Mouse (Mus musculus) granulocyte monocyte progenitor cell, adult 5-6 weeks (primary cell): ENCODE measurements around the gene E130116L18Rik. TPM values are rescaled to one million over a fixed set of nuclear protein-coding genes. Genes with fewer than 3 reads are reported as not detected.
"Not testable (repeated sequence)": the region's sequence is repeated elsewhere in the genome, so short reads cannot be mapped to it uniquely, and the experiment has no call there.

Experiments used
- ATAC-seq: replicated peaks from 2 replicates; pipeline ENCODE4 v1.8.0; 2016; ENCODE audit warnings: mild to moderate bottlenecking, moderate TSS enrichment, inconsistent platforms; ENCODE audit not compliant: poor library complexity, severe bottlenecking
- total RNA-seq, 2 experiments: library from RNA; stranded (forward) in 1 of 2; stranded (reverse) in 1 of 2; fragments of 200-712, 200-1000 nt in 1 of 2; fragments of >200 nt in 1 of 2; fragmentation: Nextera tagmentation in 1 of 2; gene quantifications; 2 replicates each; pipeline ENCODE4 v1.2.3; 2014 to 2017

The E130116L18Rik gene
- total RNA-seq (2014; fragmentation: Nextera tagmentation), result not detected in 2 replicates
- not detected in 2 replicates for total RNA-seq (2017)

- ATAC-seq, result peak; percentile 93
Measured at GRCm38 (mm10) chr5:25222752-25223702, at the start of gene E130116L18Rik. TSS of gene E130116L18Rik (minus strand) at chr5:25223153.

- 0 out of 2 replicates have a peak, but pooled peaks have one; percentile 30 for ATAC-seq
Measured at GRCm38 (mm10) chr5:25268258-25268888, 45.4 kb upstream of the E130116L18Rik start.

- ATAC-seq, result no peak
Measured at GRCm38 (mm10) chr5:25262266-25262665, 39.3 kb upstream of the E130116L18Rik start.

GRCm38 (mm10) chr5:25261452-25261851, 38.5 kb upstream of the E130116L18Rik start:
- no peak for ATAC-seq

GRCm38 (mm10) chr5:25256686-25257085, 33.7 kb upstream of the E130116L18Rik start:
- no peak for ATAC-seq

GRCm38 (mm10) chr5:25254491-25254890, 31.5 kb upstream of the E130116L18Rik start:
- ATAC-seq, result no peak

- no peak for ATAC-seq
Measured at GRCm38 (mm10) chr5:25252825-25253544, 30.0 kb upstream of the E130116L18Rik start.

GRCm38 (mm10) chr5:25252423-25252822, 29.5 kb upstream of the E130116L18Rik start:
- ATAC-seq, result no peak

- ATAC-seq, result no peak
Measured at GRCm38 (mm10) chr5:25247036-25247435, 24.1 kb upstream of the E130116L18Rik start.

- no peak for ATAC-seq
Measured at GRCm38 (mm10) chr5:25246473-25246865, 23.5 kb upstream of the E130116L18Rik start.

GRCm38 (mm10) chr5:25245806-25246472, 23.0 kb upstream of the E130116L18Rik start:
- 0 out of 2 replicates have a peak, but pooled peaks have one; percentile 27 for ATAC-seq

- peak; percentile 66 for ATAC-seq
Measured at GRCm38 (mm10) chr5:25243101-25243500, 20.1 kb upstream of the E130116L18Rik start.

- not testable (repeated sequence) for ATAC-seq
Measured at GRCm38 (mm10) chr5:25224377-25224776, 1.4 kb upstream of the E130116L18Rik start.

- ATAC-seq, result no peak
Measured at GRCm38 (mm10) chr5:25221604-25222003, 1.3 kb downstream of the E130116L18Rik start, which contains the start of gene Galnt11. TSS of gene Galnt11 (plus strand) at chr5:25221904.

GRCm38 (mm10) chr5:25215006-25215405, 7.9 kb downstream of the E130116L18Rik start:
- ATAC-seq, result no peak

GRCm38 (mm10) chr5:25213216-25213615, 9.7 kb downstream of the E130116L18Rik start:
- ATAC-seq, result not testable (repeated sequence)

- no peak for ATAC-seq
Measured at GRCm38 (mm10) chr5:25211872-25212271, 11.1 kb downstream of the E130116L18Rik start.

- no peak for ATAC-seq
Measured at GRCm38 (mm10) chr5:25190521-25190920, 32.4 kb downstream of the E130116L18Rik start.

- peak; percentile 67 for ATAC-seq
Measured at GRCm38 (mm10) chr5:25188802-25189201, 34.2 kb downstream of the E130116L18Rik start.

- peak; percentile 55 for ATAC-seq
Measured at GRCm38 (mm10) chr5:25187727-25188126, 35.2 kb downstream of the E130116L18Rik start.
